Mouse (Mus musculus): ENCODE data around the gene Iqcf5. TPM values are rescaled to one million over a fixed set of nuclear protein-coding genes. Genes with fewer than 3 reads are reported as not detected.
A peak's percentile ranks its signal among the peaks of the same experiment; 100 is the strongest.

The Iqcf5 gene
- total RNA-seq, 2 experiments from 2014 or later: not detected

DNA sequence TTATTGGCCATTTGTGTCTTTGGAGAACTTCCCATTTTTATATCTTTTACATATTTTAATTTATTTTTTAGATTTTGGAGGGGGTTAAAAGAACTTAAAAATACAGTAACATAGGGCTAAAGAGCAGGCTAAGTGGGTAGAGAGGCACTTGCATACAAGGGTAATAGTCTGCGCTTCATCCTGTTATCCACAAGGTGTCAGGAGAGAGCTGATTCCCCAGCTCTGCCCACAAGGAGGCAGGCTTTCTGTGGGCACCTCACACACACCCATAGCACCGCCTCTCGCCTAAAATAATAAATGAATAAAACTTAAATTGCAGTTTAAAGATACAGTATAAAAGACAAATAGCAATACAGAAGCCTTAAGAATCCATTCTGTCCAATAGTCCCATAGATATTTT lies 17.5 kb downstream of the Iqcf5 start:
- peak; percentile 18 to 28 for DNase-seq (ENCODE audit: extremely low spot score in 1 of 2, low spot score in 2 of 2)
- TF ChIP-seq CTCF (IDR thresholded peaks at IDR 0.05): peak; percentile 98
- intact Hi-C loops (cut with DNase I): loop anchor here (5.0 kb wide), 1 partner anchor 50 kb away; no protein-coding TSS in a partner anchor

DNA sequence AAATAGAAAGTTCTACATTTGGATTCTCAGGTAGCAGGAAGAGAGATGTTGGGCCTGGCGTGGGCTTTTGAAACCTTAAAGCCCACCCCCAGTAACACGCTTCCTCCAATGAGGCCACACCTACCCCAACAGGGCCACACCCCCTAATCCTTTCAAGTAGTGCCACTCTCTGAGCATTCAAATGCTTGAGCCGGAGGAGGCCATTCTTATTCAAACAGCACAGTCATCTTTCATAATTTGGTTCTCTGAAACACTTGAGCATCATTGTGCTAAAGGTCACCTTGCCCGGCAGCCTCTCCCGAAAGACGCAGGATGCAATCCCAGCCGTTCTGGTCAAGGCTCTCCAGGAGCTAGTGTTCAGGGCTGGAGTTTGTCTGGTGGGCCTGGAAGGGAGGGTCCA lies 19.9 kb downstream of the Iqcf5 start:
- Histone ChIP-seq H3K27ac (peak overlapping the region; percentile 59), H3K4me3 (no peak overlapping the region)
- DNase-seq (ENCODE audit: extremely low spot score in 1 of 2, low spot score in 2 of 2): no peak
- no peak for TF ChIP-seq CTCF (IDR thresholded peaks at IDR 0.05)
- intact Hi-C loops (cut with DNase I): loop anchor here (2.0 to 5.0 kb wide), 3 partner anchors 48 to 109 kb away; no protein-coding TSS in a partner anchor

More for the DNA sequence above, 17.5 kb downstream of the Iqcf5 start:
- H3K4me3 ChIP-seq: no peak overlapping the region
- H3K27ac ChIP-seq: no peak overlapping the region

- Histone ChIP-seq H3K4me3 (no peak overlapping the region), H3K27ac (peak overlapping the region; percentile 59; the same call in 1 of the 2 replicates)
- DNase-seq (ENCODE audit: extremely low spot score in 1 of 2, low spot score in 2 of 2): peak in 1 of 2 experiments; percentile 23
- TF ChIP-seq CTCF (IDR thresholded peaks at IDR 0.05): no peak
- intact Hi-C loops (cut with DNase I): loop anchor here (2.0 to 5.0 kb wide), 3 partner anchors 47 to 108 kb away; no protein-coding TSS in a partner anchor
These were observed 20.6 kb downstream of the Iqcf5 start for GRCm38 (mm10) chr9:106534975-106535374.

- intact Hi-C loops (cut with DNase I): no loop called here
These were observed 47.2 kb downstream of the Iqcf5 start, which contains the start of gene Iqcf3 for GRCm38 (mm10) chr9:106561531-106561930. TSS of gene Iqcf3 (minus strand) at chr9:106561631.

DNA sequence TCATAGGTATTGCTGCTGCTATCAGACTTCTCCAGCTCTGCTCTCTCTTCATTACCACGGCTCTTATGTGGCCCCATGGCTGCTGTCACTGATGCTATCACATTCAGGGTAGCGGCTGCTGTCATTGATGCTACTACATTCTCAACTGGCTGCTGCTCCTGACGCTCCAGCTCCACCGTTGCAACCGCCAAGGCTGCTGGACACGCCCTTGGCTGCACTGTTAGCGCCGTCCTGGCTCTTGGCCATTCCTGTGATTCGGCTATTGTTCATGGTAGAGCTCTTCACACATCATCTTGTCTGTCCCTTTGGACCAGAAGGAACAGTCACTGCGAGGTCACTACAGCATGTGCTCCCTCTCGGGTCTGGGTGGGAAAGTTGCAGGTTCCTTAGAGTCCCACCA lies 47.9 kb downstream of the Iqcf5 start:
- Histone ChIP-seq H3K4me3 (no peak overlapping the region), H3K27ac (no peak overlapping the region)
- intact Hi-C loops (cut with DNase I): no loop called here
- no peak for TF ChIP-seq CTCF (IDR thresholded peaks at IDR 0.05)
- DNase-seq (ENCODE audit: extremely low spot score in 1 of 2, low spot score in 2 of 2): no peak

More at GRCm38 (mm10) chr9:106561531-106561930, 47.2 kb downstream of the Iqcf5 start, which contains the start of gene Iqcf3:
- H3K4me3 ChIP-seq: no peak within 1 kb of the TSS
- no peak for DNase-seq (ENCODE audit: extremely low spot score in 1 of 2, low spot score in 2 of 2)
- H3K27ac ChIP-seq: no peak within 1 kb of the TSS
- no peak for TF ChIP-seq CTCF (IDR thresholded peaks at IDR 0.05)

GRCm38 (mm10) chr9:106564025-106564424 lies 49.7 kb downstream of the Iqcf5 start:
- Histone ChIP-seq H3K4me3 (no peak overlapping the region), H3K27ac (no peak overlapping the region)
- no peak for DNase-seq (ENCODE audit: extremely low spot score in 1 of 2, low spot score in 2 of 2)
- TF ChIP-seq CTCF (IDR thresholded peaks at IDR 0.05): no peak
- intact Hi-C loops (cut with DNase I): no loop called here

Other genes starting within 250 kb of the Iqcf5 start
- 10 to 100 TPM; 18.6 to 19.6 TPM for gene Poc1a, start 233.5 kb upstream of the Iqcf5 start, total RNA-seq (2021)
- 100 to 1,000 TPM; 105 to 115 TPM for gene Dusp7, start 145.9 kb upstream of the Iqcf5 start, total RNA-seq (2021)
- gene Rpl29, start 85.1 kb upstream of the Iqcf5 start, total RNA-seq (2021): 100 to 1,000 TPM; 273 to 308 TPM
- 10 to 100 TPM; 16.0 to 18.7 TPM for gene Acy1, start 76.3 kb upstream of the Iqcf5 start, total RNA-seq (2021)
- gene Abhd14b, start 67.1 kb upstream of the Iqcf5 start, total RNA-seq (2021): 10 to 100 TPM; 12.2 to 14.1 TPM
- 10 to 100 TPM; 38.4 to 38.6 TPM for gene Abhd14a, start 66.9 kb upstream of the Iqcf5 start, total RNA-seq (2021)
- 100 to 1,000 TPM; 202 to 207 TPM for gene Pcbp4, start 61.3 kb upstream of the Iqcf5 start, total RNA-seq (2021)
- gene Gpr62, start 48.6 kb upstream of the Iqcf5 start, total RNA-seq (2021): 1 to 10 TPM; 7.4 to 7.6 TPM
- 10 to 100 TPM; 35.4 to 38.3 TPM for gene Rrp9, start 38.6 kb upstream of the Iqcf5 start, total RNA-seq (2021)
- gene Parp3, start 37.6 kb upstream of the Iqcf5 start, total RNA-seq (2021): 1 to 10 TPM; 4.4 to 4.9 TPM
- not detected for gene Iqcf1, start 14.6 kb upstream of the Iqcf5 start, total RNA-seq (2021)
- not detected for gene Iqcf3, start 47.1 kb downstream of the Iqcf5 start, total RNA-seq (2021)
- not detected for gene Iqcf4, start 56.4 kb downstream of the Iqcf5 start, total RNA-seq (2021)
- gene Iqcf6, start 112.0 kb downstream of the Iqcf5 start, total RNA-seq (2021): not detected
- 10 to 100 TPM; 57.0 to 60.5 TPM for gene Grm2, start 141.5 kb downstream of the Iqcf5 start, total RNA-seq (2021)
- 10 to 100 TPM; 92.2 to 98.1 TPM for gene Tex264, start 171.4 kb downstream of the Iqcf5 start, total RNA-seq (2021)